Mouse (Mus musculus) c-Kit-positive CD71-negative TER-119-negative erythroid progenitor cells, embryonic 14.5 days (primary cell): ENCODE data around the gene Samd4b.
"Not testable (repeated sequence)": the region's sequence is repeated elsewhere in the genome, so short reads cannot be mapped to it uniquely, and the experiment has no call there.

ENCODE experiments used
- DNase-seq: peaks from one replicate; pipeline ENCODE4 v3.0.0-alpha.2; 2013; ENCODE audit warnings: low read depth

The Samd4b gene

GRCm38 (mm10) chr7:28561967-28562366 is 36.0 kb downstream of the Samd4b start:
- no peak for DNase-seq

GRCm38 (mm10) chr7:28560856-28561255 is 37.1 kb downstream of the Samd4b start:
- DNase-seq = no peak

GRCm38 (mm10) chr7:28558486-28558885 is 39.5 kb downstream of the Samd4b start:
- no peak for DNase-seq

- no peak for DNase-seq
Observed at GRCm38 (mm10) chr7:28557708-28558107, 40.2 kb downstream of the Samd4b start.

- DNase-seq = no peak
Observed at GRCm38 (mm10) chr7:28557069-28557468, 40.9 kb downstream of the Samd4b start.

GRCm38 (mm10) chr7:28555939-28556535 is 41.9 kb downstream of the Samd4b start:
- DNase-seq = no peak

- no peak for DNase-seq
Observed at GRCm38 (mm10) chr7:28553076-28553475, 44.9 kb downstream of the Samd4b start.

GRCm38 (mm10) chr7:28547628-28548027 is 50.3 kb downstream of the Samd4b start:
- no peak for DNase-seq

GRCm38 (mm10) chr7:28547154-28547553 is 50.8 kb downstream of the Samd4b start, which contains the start of gene Nccrp1:
TSS of gene Nccrp1 (minus strand) at chr7:28547254.
- DNase-seq = no peak

GRCm38 (mm10) chr7:28546649-28547048 is 51.3 kb downstream of the Samd4b start:
- no peak for DNase-seq

GRCm38 (mm10) chr7:28545891-28546210 is 52.1 kb downstream of the Samd4b start:
- no peak for DNase-seq

- peak; percentile 24 for DNase-seq
Observed at GRCm38 (mm10) chr7:28545048-28545890, 52.7 kb downstream of the Samd4b start.

GRCm38 (mm10) chr7:28544051-28544601 is 53.8 kb downstream of the Samd4b start:
- no peak for DNase-seq

- no peak for DNase-seq
Observed at GRCm38 (mm10) chr7:28540526-28540925, 57.4 kb downstream of the Samd4b start, which contains the start of gene Sycn. TSS of gene Sycn (plus strand) at chr7:28540885.

- not testable (repeated sequence) for DNase-seq
Observed at GRCm38 (mm10) chr7:28538886-28539285, 59.1 kb downstream of the Samd4b start.

- DNase-seq = no peak
Observed at GRCm38 (mm10) chr7:28532005-28532404, 65.9 kb downstream of the Samd4b start.

- peak; percentile 76 for DNase-seq
Observed at GRCm38 (mm10) chr7:28527922-28528719, 69.8 kb downstream of the Samd4b start.

- not testable (repeated sequence) for DNase-seq
Observed at GRCm38 (mm10) chr7:28522536-28522935, 75.4 kb downstream of the Samd4b start, which contains the start of gene Ifnl3. TSS of gene Ifnl3 (plus strand) at chr7:28522836.

GRCm38 (mm10) chr7:28511441-28511840 is 86.5 kb downstream of the Samd4b start:
- DNase-seq = no peak

GRCm38 (mm10) chr7:28510405-28510974 is 87.5 kb downstream of the Samd4b start, which contains the start of gene Ifnl2:
TSS of gene Ifnl2 (minus strand) at chr7:28510455.
- not testable (repeated sequence) for DNase-seq

GRCm38 (mm10) chr7:28509121-28509520 is 88.8 kb downstream of the Samd4b start:
- not testable (repeated sequence) for DNase-seq

GRCm38 (mm10) chr7:28505585-28505984 is 92.4 kb downstream of the Samd4b start:
- DNase-seq = no peak
